In the genomic region with DNA sequence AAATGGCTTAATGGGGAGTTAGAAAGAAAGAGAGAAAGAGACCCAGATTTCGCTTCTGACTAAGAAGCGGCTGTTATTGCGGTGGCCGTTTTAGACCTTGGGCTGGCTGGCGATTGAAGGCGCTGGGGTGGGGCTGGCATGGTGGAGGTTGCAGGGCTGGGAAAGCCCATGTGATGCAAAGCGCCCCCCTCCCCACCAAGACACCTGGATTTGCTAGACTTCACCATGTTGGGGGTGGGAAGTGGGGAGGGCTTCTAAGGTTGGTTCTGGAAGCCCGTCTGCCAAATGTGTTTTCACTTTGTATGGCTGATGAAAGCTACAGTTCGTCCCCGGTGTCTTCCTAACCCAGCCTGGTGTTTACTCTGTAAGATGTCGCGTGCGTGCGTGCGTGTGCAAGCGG, we compare ENCODE assay signal across 9 mouse cellular contexts. TPM values are rescaled to one million over a fixed set of nuclear protein-coding genes. Genes with fewer than 3 reads are reported as not detected.
DNase-seq lines count a peak whose midpoint lies in the region; ATAC-seq and TF ChIP-seq lines count a peak whose summit lies in the region.
"Had no signal": no experiment of that assay in that cellular context is flagged by ENCODE, and none has a peak within 500 bp of the region (broad histone marks: within the 10 kb centered on the region; RNA-seq: fewer than 3 reads in every experiment).

No protein-coding gene starts in this region.

- no peaks in the 10 kb centered on the region for H3K36me3 ChIP-seq in lung, embryonic 16.5 days (ENCODE audit: control insufficient read depth, insufficient read depth, low read length)
- no peaks in the 10 kb centered on the region for H3K36me3 ChIP-seq in intestine, postnatal 0 days (ENCODE audit: control insufficient read depth, insufficient read depth)

- H3K9me3 ChIP-seq in lung, embryonic 16.5 days (ENCODE audit: control insufficient read depth, low read length): no peaks in the 10 kb centered on the region; the same call in 1 of the 2 replicates
- H3K9me3 ChIP-seq in intestine, postnatal 0 days (ENCODE audit: control insufficient read depth): no peaks in the 10 kb centered on the region

- no peak for ATAC-seq in lung, embryonic 16.5 days (ENCODE audit: low read depth)
- no peak for ATAC-seq in intestine, postnatal 0 days

- H3K27ac ChIP-seq in lung, embryonic 16.5 days (ENCODE audit: low read length): no peak overlapping the region
- no peak overlapping the region for H3K27ac ChIP-seq in intestine, postnatal 0 days (ENCODE audit: low read depth, low read length)

- peaks cover 9% of the 10 kb centered on the region for H3K27me3 ChIP-seq in lung, embryonic 16.5 days (ENCODE audit: control insufficient read depth, insufficient read depth, low read depth, low read length)
- peaks cover 54% of the 10 kb centered on the region for H3K27me3 ChIP-seq in intestine, postnatal 0 days (replicated peaks; ENCODE audit: control insufficient read depth, insufficient read depth, low read length)

- H3K4me2 ChIP-seq in lung, embryonic 16.5 days (ENCODE audit: low read depth, low read length): peak overlapping the region; percentile 94
- peak overlapping the region; percentile 81 for H3K4me2 ChIP-seq in intestine, postnatal 0 days (replicated peaks; ENCODE audit: low read depth)

- peak overlapping the region; percentile 75 for H3K9ac ChIP-seq in lung, embryonic 16.5 days (ENCODE audit: low read length)
- H3K9ac ChIP-seq in intestine, postnatal 0 days (ENCODE audit: low read depth, low read length): no peak overlapping the region

- intact Hi-C loops in left cerebral cortex, postnatal 14 days (cut with DNase I): loop anchor here (5.0 kb wide), 1 partner anchor 1199 kb away; no protein-coding TSS in a partner anchor

- H3K4me1 ChIP-seq in lung, embryonic 16.5 days (replicated peaks; ENCODE audit: control insufficient read depth, insufficient read depth, low read length): peaks cover 16% of the 10 kb centered on the region
- no peaks in the 10 kb centered on the region for H3K4me1 ChIP-seq in intestine, postnatal 0 days (replicated peaks; ENCODE audit: control insufficient read depth, insufficient read depth, low read length)

- WGBS in lung, embryonic 16.5 days: under 1% methylated on average over 16 of the region's 16 CpGs
- 0% methylated on average over 16 of the region's 16 CpGs for WGBS in intestine, postnatal 0 days

- H3K4me3 ChIP-seq in lung, embryonic 16.5 days (ENCODE audit: low read length): peak overlapping the region; percentile 83
- peak overlapping the region; percentile 49 for H3K4me3 ChIP-seq in intestine, postnatal 0 days (ENCODE audit: low read depth, low read length)

- peak; percentile 8 for DNase-seq in adrenal gland, adult 2 months
- DNase-seq in adrenal gland, adult 18-20 months (ENCODE audit: low spot score in 2 of 2): no peak
- DNase-seq in lung, adult 18-20 months: no peak
- peak; percentile 31 for DNase-seq in retina, postnatal 1 day
- DNase-seq in B cell, adult 2 months: no peak
- DNase-seq in left cerebral cortex, postnatal 14 days (ENCODE audit: low spot score in 2 of 2): no peak
- DNase-seq: adrenal gland, postnatal 25 days had no signal

- no peak for TF ChIP-seq CTCF in intestine, postnatal 0 days (IDR thresholded peaks at IDR 0.05; ENCODE audit: low read depth)

RNA-seq across cellular contexts. Expression of gene Tmem132c, which starts 1.6 kb away (rescaled TPM):
- under 1 TPM; 0.43 to 0.69 TPM for total RNA-seq in adrenal gland, adult 2 months (2021)
- polyA plus RNA-seq in adrenal gland, adult 2 months (2012; rRNA removed): 0.58 and 1.5 TPM in 2 replicates
- total RNA-seq in adrenal gland, adult 18-20 months (2021): under 1 TPM; 0.27 to 0.58 TPM
- polyA plus RNA-seq in lung, embryonic 16.5 days (2015; fragmentation: Nextera tagmentation; extraction: Ambion mirVana): 13.1 and 14.2 TPM in 2 replicates
- 0.07 and 0.18 TPM in 2 replicates for polyA plus RNA-seq in intestine, postnatal 0 days (2015; fragmentation: Nextera tagmentation; extraction: Ambion mirVana)
- 1 to 10 TPM; 6.5 to 6.6 TPM for total RNA-seq in left cerebral cortex, postnatal 14 days (2021)

Comparison
In these comparisons a context has a peak if more than half of its experiments do, and no peak if none do; other contexts are left out.
1. DNase-seq: peak in adrenal gland, adult 2 months (single experiment) and retina, postnatal 1 day (single experiment); none in adrenal gland, adult 18-20 months (0 of 2), lung, adult 18-20 months (0 of 2), B cell, adult 2 months (0 of 2) and left cerebral cortex, postnatal 14 days (0 of 2).
2. RNA of gene Tmem132c, which starts 1.6 kb away (total RNA-seq): 6.5 to 6.6 TPM in left cerebral cortex, postnatal 14 days; 0.43 to 0.69 TPM in adrenal gland, adult 2 months and 0.27 to 0.58 TPM in adrenal gland, adult 18-20 months; every median in the first group is over 4 times any median in the second.